Mouse (Mus musculus) forelimb bud, embryonic 11.5 days (tissue): ENCODE data around the gene Gcn1l1.
"Not testable (repeated sequence)": the region's sequence is repeated elsewhere in the genome, so short reads cannot be mapped to it uniquely, and the experiment has no call there.

Experiments
- DNase-seq: peaks from one replicate; pipeline ENCODE4 v3.0.0-alpha.2; 2012; ENCODE audit warnings: low read depth, low spot score

Gcn1l1 gene

GRCm38 (mm10) chr5:115564737-115565393 is at the start of gene Gcn1l1:
TSS of gene Gcn1l1 (plus strand) at chr5:115565254.
- DNase-seq = peak; percentile 67

DNA sequence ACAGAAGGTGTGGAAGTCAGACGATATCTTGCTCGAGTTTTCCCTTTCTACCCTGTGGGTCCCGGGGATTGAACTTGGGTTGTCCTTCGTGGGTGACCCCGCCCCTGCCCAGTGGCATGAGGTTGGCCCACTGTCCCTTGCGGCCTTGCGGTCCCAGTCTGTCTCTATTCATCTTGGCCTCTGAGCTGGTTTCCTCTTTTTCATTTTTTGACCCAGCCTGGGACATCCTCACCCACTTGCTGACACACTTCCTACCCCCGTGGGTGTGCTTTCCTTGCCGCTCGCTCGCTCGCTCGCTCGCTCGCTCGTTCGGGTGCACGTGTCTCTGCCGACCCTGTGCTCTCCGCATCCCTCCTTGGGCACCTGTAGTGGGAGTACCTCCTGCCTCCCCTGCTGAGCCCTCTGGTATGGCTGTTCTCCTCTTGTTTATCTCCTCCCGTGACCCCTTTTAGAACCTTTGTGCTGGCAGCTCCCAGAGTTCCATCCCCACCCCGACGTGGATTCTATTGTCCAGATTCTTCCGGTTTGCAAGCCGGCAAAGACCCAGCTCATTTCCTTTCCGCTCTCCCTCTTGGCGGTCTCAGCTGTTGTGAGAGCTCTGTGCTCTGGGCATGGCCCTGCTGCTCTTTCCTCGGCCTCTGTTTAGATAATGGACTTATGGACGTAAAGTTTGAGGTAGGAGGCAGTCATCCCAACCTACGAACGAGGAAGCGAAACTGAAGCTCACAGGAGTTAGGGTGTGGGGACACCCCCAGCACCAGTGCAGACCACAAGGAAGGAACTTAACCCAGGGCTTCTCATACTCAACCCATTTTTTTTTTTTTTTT is 48.8 kb upstream of the Gcn1l1 start:
- no peak for DNase-seq

- no peak for DNase-seq
Measured at GRCm38 (mm10) chr5:115516908-115517307, 48.1 kb upstream of the Gcn1l1 start.

DNA sequence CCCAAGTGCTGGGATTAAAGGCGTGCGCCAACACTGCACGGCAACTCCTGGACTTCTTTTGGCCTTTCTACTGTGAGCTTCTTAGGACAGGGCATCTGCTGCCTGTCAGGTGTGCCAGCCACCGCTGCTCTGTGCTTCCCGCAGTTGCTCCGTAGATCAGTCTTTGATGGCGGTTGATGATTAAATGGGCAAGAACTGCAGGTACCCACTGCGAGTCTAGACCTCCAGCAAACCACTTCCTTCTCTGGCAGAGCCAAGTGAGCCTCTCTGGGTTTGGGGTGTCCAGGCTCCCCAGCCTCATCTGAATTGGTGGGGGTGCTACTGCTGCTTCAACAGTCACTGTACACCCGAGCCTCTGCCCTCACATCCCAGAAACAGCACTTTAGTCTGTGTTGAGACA is 47.6 kb upstream of the Gcn1l1 start:
- DNase-seq = no peak

DNA sequence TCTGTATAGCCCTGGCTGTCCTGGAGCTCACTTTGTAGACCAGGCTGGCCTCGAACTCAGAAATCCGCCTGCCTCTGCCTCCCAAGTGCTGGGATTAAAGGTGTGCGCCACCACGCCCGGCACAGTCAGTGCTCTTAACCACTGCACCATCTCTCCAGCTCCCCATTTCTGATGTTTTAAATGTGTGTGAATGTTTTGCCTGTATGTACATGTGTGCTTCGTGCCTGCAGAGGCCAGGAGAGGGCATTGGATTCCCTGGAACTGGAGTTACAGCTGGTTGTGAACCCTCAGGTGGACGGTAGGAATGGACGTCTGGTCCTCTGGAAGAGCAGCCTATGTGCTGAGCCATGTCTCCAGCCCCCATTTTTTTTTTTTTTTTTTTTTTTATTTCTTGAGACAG is 46.8 kb upstream of the Gcn1l1 start:
- not testable (repeated sequence) for DNase-seq

GRCm38 (mm10) chr5:115520325-115520869 is 44.7 kb upstream of the Gcn1l1 start:
- DNase-seq = no peak

- DNase-seq = peak; percentile 61
Measured at GRCm38 (mm10) chr5:115521553-115522461, 43.2 kb upstream of the Gcn1l1 start.

DNA sequence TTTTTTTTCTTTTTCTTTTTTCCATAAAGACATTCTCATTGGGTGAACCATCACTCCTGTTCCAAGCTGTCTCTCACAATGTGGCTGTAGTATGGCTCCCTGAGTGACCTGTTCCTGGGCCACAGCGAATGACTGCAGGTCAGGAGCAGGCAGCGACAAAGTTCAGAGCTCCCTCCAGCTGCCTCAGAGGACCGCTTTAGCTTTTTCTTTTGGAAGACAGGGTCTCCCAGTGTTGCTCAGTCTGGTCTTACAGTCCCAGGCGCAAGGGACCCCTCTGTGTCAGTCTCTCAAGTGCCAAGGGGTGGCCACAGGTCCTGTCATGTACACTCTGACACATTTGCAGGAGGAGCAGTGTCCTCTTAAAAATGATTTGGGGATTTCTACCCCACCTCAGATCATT is 42.5 kb upstream of the Gcn1l1 start:
- no peak for DNase-seq

- DNase-seq = no peak
Measured at GRCm38 (mm10) chr5:115522981-115523499, 42.0 kb upstream of the Gcn1l1 start.

DNA sequence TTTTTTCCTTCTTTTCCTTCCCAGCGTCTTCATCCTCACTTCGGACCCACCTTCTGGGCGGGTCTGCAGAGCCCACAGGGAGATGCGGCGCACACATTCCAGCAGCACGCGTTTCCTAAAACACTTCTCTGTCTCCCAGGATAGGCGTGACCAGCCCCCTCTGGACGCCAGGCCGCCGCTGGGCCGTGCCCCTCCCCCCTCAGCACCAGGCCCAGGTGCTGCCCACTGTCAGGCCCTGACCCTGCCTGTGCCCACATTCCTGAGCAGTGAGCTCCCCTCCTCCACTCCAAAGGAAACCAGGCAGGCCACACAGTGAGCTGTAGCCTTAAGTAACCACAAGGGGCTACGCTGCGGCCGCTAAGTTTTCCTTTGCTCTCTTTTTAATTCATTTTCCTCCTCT is 41.1 kb upstream of the Gcn1l1 start:
- peak; percentile 70 for DNase-seq

DNA sequence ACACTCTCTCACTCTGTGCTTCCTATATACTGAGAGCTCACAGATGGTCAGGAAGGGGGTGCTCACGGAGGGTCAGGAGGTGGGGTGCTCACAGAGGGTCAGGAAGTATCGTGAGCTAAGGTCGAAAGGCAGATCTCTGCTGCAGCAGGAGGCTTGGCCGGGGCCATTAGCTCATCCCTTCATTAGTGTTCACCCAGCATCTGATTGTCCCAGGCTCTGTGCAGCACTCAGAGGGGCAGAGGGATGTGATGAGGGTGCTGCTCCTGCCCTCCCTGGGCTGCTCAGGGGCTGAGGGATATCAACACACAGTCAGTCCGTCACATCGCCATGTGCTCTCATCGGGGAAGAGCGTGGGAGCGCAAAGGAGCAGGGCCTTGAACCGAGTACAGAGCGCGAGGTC is 40.6 kb upstream of the Gcn1l1 start:
- DNase-seq = no peak

GRCm38 (mm10) chr5:115525416-115525815 is 39.6 kb upstream of the Gcn1l1 start:
- DNase-seq = no peak

GRCm38 (mm10) chr5:115525943-115526342 is 39.1 kb upstream of the Gcn1l1 start:
- no peak for DNase-seq

GRCm38 (mm10) chr5:115526456-115527202 is 38.4 kb upstream of the Gcn1l1 start:
- no peak for DNase-seq

GRCm38 (mm10) chr5:115528128-115528527 is 36.9 kb upstream of the Gcn1l1 start:
- no peak for DNase-seq

- no peak for DNase-seq
Measured at GRCm38 (mm10) chr5:115529364-115529741, 35.7 kb upstream of the Gcn1l1 start.

DNA sequence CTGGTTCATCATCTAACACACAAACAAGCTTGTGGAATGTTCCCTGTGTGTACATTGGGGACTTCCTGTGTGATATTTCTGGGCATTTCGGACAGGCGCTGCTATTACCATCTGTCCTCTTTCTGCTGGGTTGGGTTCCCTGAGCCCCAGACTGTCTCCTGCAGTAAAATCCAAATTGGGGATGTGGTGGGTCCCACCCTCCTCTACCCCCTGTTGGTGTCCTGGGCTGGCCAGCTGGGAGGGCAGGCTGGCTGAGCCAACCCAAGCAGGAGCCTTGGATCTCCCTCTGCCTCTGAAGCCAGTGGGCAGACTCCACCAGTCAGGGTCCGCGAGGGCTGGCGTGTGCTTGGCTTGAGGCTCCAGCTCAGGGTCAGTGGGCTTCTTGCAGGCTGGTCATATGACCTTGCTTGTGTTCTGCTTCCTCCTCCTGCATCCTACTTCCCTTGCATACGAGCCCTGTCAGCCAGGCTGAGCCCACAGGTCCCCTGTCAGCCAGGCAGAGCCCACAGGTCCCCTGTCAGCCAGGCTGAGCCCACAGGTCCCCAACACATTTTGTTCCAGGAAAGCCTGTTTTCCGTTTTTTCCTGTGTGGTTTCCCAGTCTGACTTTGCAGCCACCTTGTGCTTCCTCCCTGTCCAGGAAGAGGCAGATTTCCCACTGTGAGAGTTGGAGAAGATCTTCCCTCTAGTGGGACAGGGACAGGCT is 35.2 kb upstream of the Gcn1l1 start:
- no peak for DNase-seq

- DNase-seq = no peak
Measured at GRCm38 (mm10) chr5:115530447-115530809, 34.6 kb upstream of the Gcn1l1 start.

DNA sequence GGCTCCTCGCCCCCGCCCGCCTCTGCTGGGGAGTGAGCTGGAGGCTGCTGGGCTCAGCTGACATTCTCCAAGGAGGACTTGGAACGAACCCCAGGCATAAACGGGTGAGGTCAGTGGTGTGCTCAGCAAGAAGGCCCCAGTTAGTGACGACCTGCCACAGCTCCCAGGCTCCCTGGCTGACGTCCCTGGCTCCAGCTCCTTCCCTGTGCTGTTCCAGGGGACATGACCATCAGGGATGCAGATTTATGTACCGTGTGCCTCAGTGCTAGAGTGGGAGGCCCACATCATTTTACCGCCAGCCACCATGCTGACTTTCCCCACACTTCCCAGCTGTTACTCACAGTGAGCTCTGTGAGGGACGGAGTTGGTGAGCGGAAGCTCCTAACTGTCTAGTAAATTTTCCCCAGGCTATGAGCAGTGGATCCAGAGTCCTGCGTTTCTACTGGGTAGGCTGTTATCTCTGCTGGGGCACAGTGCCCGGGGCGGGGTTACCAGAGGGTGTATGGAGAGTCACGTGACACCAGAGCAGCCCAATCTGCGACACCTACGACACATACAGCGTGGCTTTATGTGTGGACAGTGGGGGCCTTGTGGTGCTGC is 33.3 kb upstream of the Gcn1l1 start:
- DNase-seq = no peak

DNA sequence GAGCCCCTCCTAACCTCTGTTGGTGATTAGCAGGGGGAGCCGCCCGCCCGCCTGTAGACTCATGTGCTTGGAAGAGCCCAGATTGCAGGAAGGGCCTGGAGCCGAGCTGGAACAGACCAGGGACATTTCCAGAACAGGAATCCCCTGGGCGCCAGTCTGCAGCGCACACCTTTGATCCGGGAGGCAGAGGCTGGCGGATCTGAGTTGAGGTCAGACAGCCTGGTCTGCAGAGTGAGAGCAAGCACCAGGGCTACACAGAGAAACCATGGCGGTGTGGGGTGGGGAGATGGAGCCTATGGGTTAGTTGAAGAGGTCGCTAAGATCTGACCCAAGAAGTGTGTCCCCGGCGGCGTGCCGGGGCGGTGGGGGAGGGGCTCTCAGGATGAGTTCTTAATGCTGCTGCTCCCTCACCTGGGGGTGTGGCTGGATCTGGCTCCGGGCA is 30.7 kb upstream of the Gcn1l1 start:
- DNase-seq = no peak
